Mouse (Mus musculus) hindbrain, embryonic 16.5 days (tissue): ENCODE data around the gene Dars. TPM values are rescaled to one million over a fixed set of nuclear protein-coding genes. Genes with fewer than 3 reads are reported as not detected.
"Not testable (repeated sequence)": the region's sequence is repeated elsewhere in the genome, so short reads cannot be mapped to it uniquely, and the experiment has no call there.

ENCODE experiments used
- ATAC-seq: fragments of 200-750 bp; cut with Nextera tagmentation; 2 replicates; pipeline ENCODE4 v1.8.0; 2017; ENCODE audit warnings: moderate TSS enrichment, moderate library complexity
- H3K27ac ChIP-seq: fragments of 300-500 bp; sonication (generic); 2 replicates; pipeline ENCODE4 v1.5.1; 2014; ENCODE audit warnings: low read depth, mild to moderate bottlenecking, control low read depth, low read length, moderate library complexity
- H3K27me3 ChIP-seq: fragments of 300-500 bp; sonication (generic); replicated peaks from 2 replicates; pipeline ENCODE4 v1.6.1; 2014; ENCODE audit warnings: low read length; ENCODE audit not compliant: control insufficient read depth, insufficient read depth
- H3K36me3 ChIP-seq: fragments of 300-500 bp; sonication (generic); 2 replicates; pipeline ENCODE4 v1.6.1; 2014; ENCODE audit warnings: mild to moderate bottlenecking, low read length, moderate library complexity, mixed read lengths; ENCODE audit not compliant: control insufficient read depth, insufficient read depth
- H3K4me1 ChIP-seq: fragments of 300-500 bp; sonication (generic); 2 replicates; pipeline ENCODE4 v1.6.1; 2014; ENCODE audit warnings: low read depth, low read length; ENCODE audit not compliant: control insufficient read depth, insufficient read depth
- H3K4me2 ChIP-seq: fragments of 300-500 bp; sonication (generic); 2 replicates; pipeline ENCODE4 v1.6.1; 2014; ENCODE audit warnings: mild to moderate bottlenecking, low read length, control low read depth, moderate library complexity
- H3K4me3 ChIP-seq: fragments of 300-500 bp; sonication (generic); 2 replicates; pipeline ENCODE4 v1.5.1; 2014; ENCODE audit warnings: mild to moderate bottlenecking, low read length, control low read depth, moderate library complexity
- H3K9ac ChIP-seq: fragments of 300-500 bp; sonication (generic); 2 replicates; pipeline ENCODE4 v1.6.1; 2014; ENCODE audit warnings: low read depth, mild to moderate bottlenecking, control low read depth, low read length, moderate library complexity
- H3K9me3 ChIP-seq: fragments of 300-500 bp; sonication (generic); 2 replicates; pipeline ENCODE4 v1.6.1; 2014; ENCODE audit warnings: mild to moderate bottlenecking, low read length, moderate library complexity; ENCODE audit not compliant: control insufficient read depth
- whole genome bisulfite sequencing: fragments of 180-500 bp; shearing (Covaris S2); extraction: QIAGEN DNeasy Blood & Tissue Kit; methylation state at CpG from one replicate; pipeline ENCODE4 v1.1.7; 2014; 5-methylcytosine and 5-hydroxymethylcytosine counted together
- polyA plus RNA-seq: library from polyadenylated mRNA; unstranded; fragments of >200 nt; fragmentation: Nextera tagmentation; extraction: Ambion mirVana; gene quantifications from 2 replicates; pipeline ENCODE4 v1.2.1, GENCODE M21; 2015

Dars gene
- polyA plus RNA-seq, 1 experiment from 2014 or later: 141 TPM

DNA sequence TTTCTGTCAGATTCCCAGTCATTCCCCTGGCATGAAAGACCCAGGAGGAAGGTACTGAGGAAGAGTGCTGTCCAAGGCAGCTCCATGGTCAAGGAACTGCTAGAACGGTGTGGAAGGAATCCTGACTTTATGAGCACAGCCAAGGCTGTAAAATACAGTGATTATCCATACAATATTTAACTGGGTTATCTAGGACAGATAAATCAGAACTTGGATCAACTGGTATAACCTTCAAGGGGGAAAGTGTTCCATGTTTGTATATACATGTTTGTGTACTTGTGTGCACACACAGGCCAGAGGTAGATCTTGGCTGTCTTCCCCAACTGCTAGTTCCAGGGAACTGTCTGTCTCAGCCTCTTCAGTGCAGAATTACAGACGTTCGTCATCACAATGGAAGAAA is 89.0 kb downstream of the Dars start, which contains the start of gene Lct:
Gene Lct (minus strand): TSS at position 101 of the 400 bp plus-strand sequence.
- Histone ChIP-seq H3K27me3 (no peaks in the 10 kb centered on the region), H3K36me3 (0 out of 2 replicates have a peak, but pooled peaks cover 6% of the 10 kb centered on the region), H3K9ac (no peak within 1 kb of the TSS), H3K4me2 (no peak within 1 kb of the TSS), H3K9me3 (no peaks in the 10 kb centered on the region), H3K4me1 (no peaks in the 10 kb centered on the region), H3K27ac (no peak within 1 kb of the TSS), H3K4me3 (no peak within 1 kb of the TSS)
- no peak for ATAC-seq
- 72% methylated on average over 3 of the region's 3 CpGs for WGBS

DNA sequence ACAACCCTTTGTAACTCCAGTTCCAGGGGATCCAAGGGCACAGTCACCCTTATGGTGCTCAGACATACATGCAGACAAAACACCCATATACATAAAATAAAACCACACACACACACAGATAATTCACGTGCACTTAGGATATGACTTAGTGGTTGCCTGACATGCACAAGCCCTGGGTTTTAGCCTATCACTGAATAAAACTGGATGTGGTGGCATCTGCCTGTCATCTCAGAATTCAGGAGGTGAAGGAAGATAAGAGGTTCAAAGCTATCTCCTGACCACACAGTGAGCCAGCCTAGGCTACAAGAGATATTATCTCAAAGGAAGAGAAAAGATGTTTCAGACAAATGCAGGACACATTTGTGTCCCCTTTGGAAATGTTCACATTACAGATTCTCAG is 90.0 kb downstream of the Dars start:
- no peak overlapping the region for H3K27ac ChIP-seq
- H3K27me3 ChIP-seq: no peaks in the 10 kb centered on the region
- 0 out of 2 replicates have a peak, but pooled peaks cover 3% of the 10 kb centered on the region for H3K36me3 ChIP-seq
- no peak overlapping the region for H3K9ac ChIP-seq
- no peak overlapping the region for H3K4me2 ChIP-seq
- 93% methylated on average over 1 of the region's 1 CpGs for WGBS
- no peak overlapping the region for H3K4me3 ChIP-seq
- no peak for ATAC-seq
- H3K4me1 ChIP-seq: no peaks in the 10 kb centered on the region
- no peaks in the 10 kb centered on the region for H3K9me3 ChIP-seq

DNA sequence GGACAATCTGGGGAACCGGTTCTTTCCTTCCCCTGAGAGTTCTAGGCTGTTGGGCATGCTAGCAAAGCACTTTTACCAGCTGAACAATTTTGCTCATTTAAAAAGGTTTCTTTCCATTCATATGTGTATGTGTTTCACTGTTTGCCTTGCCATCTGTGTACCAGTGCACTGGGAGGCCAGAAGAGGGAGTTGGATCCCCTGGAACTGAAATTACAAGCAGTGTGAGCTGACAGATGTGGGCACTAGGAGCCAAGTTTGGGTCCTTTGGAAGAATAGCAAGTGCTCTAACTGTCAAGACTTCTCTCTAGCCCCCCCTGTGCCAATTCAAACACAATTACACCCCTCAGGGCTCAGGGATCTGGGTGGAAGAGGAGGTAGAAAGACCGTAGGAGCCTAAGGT is 92.4 kb downstream of the Dars start:
- Histone ChIP-seq H3K9ac (no peak overlapping the region), H3K4me2 (no peak overlapping the region), H3K4me1 (no peaks in the 10 kb centered on the region), H3K4me3 (no peak overlapping the region), H3K27me3 (no peaks in the 10 kb centered on the region), H3K36me3 (no peaks in the 10 kb centered on the region), H3K27ac (no peak overlapping the region), H3K9me3 (no peaks in the 10 kb centered on the region)
- WGBS: 86% methylated on average over 2 of the region's 2 CpGs
- no peak for ATAC-seq

DNA sequence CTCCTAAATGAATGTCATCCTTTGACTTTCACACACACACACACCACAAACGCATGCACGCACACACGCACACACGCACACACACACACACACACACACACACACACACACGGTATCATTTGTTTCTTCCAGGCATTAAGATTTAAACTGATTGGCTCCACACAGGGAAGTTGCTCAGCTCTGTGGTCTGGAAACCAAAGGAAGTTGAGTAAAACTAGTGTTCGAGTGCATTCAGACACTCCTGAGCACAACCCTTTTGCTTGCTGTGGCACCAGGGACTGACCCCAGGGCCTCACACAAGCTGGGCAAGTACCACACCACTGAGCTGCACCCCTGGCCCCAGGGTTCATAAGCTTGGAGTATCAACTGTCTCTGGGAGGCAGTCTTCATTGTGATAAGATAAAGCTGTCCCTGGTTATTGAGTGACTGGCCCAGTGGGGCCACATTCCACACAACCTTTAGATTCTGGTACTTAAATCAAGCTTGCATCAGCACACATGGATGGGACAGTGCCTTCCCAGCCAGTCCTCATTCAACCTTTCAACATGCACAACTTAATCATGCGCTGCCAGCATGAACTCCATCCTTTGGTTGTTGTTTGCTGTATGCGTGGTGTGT is 94.0 kb downstream of the Dars start:
- Histone ChIP-seq H3K9ac (no peak overlapping the region), H3K4me3 (no peak overlapping the region), H3K4me2 (no peak overlapping the region), H3K27ac (no peak overlapping the region), H3K27me3 (no peaks in the 10 kb centered on the region), H3K4me1 (no peaks in the 10 kb centered on the region), H3K9me3 (no peaks in the 10 kb centered on the region), H3K36me3 (no peaks in the 10 kb centered on the region)
- WGBS: 91% methylated on average over 8 of the region's 8 CpGs
- no peak for ATAC-seq

DNA sequence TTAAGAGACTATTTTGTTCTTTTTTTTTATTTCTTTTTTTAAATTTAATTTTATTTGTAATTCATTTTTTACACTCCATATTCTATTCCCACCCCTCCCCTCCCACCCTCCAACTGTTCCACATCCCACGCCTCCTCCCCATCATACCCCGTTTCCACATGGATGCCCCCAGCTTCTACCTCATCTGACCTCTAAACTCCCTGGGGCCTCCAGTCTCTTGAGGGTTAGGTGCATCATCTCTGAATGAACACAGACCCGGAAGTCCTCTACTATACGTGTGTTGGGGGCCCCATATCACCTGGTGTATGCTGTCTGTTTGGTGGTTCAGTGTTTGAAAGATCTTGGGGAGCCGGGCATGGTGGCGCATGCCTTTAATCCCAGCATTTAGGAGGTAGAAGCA is 97.9 kb downstream of the Dars start:
- H3K9me3 ChIP-seq, H3K4me2 ChIP-seq, ATAC-seq, H3K27ac ChIP-seq, H3K36me3 ChIP-seq, H3K4me3 ChIP-seq, H3K9ac ChIP-seq, H3K27me3 ChIP-seq, H3K4me1 ChIP-seq: not testable (repeated sequence)
- 85% methylated on average over 6 of the region's 6 CpGs for WGBS

DNA sequence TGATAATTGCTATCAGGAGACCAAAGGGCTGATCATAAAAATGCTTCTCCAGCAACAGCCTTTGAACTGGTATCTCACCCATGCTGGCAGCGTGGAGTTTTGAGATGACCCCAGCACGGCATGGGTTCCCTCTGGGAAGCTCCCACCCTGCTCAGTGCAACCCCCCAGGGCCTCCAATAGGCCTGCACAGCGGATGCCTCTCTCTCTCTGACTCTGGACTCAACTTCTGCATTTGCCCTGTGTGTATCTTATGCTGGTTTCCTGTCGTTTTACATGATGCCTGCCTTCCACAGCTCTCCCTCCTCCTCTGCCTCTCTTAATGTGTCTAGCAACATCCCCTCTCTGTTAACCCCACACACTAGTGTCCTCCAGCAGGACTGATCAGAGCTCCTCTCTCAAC is 102.5 kb downstream of the Dars start:
- WGBS: 68% methylated on average over 4 of the region's 4 CpGs
- H3K9me3 ChIP-seq: no peaks in the 10 kb centered on the region
- no peak overlapping the region for H3K4me3 ChIP-seq
- H3K9ac ChIP-seq: no peak overlapping the region
- H3K27me3 ChIP-seq: no peaks in the 10 kb centered on the region
- no peak overlapping the region for H3K27ac ChIP-seq
- H3K4me1 ChIP-seq: no peaks in the 10 kb centered on the region
- ATAC-seq: no peak
- H3K4me2 ChIP-seq: no peak overlapping the region
- H3K36me3 ChIP-seq: no peaks in the 10 kb centered on the region

Other genes starting within 250 kb of the Dars start
- gene Ubxn4, start 173.4 kb downstream of the Dars start, polyA plus RNA-seq: 70.5 and 71.1 TPM in 2 replicates
- 0.46 and 1.0 TPM in 2 replicates for gene Lct, start 89.0 kb downstream of the Dars start, polyA plus RNA-seq
- 67.0 and 76.0 TPM in 2 replicates for gene Mcm6, start 57.7 kb downstream of the Dars start, polyA plus RNA-seq
- gene Cxcr4, start 174.9 kb upstream of the Dars start, polyA plus RNA-seq: 5.9 and 8.2 TPM in 2 replicates